Mouse (Mus musculus) megakaryocyte, embryonic 14.5 days (primary cell): Measurements from ENCODE around the gene Pitpnm1. TPM values are rescaled to one million over a fixed set of nuclear protein-coding genes. Genes with fewer than 3 reads are reported as not detected.

ENCODE experiments used
- H3K27me3 ChIP-seq: replicated peaks from 2 replicates; pipeline ENCODE3; 2012; ENCODE audit warnings: inconsistent platforms
- H3K36me3 ChIP-seq: replicated peaks from 2 replicates; pipeline ENCODE3; 2012; ENCODE audit warnings: low read length, inconsistent platforms, mixed read lengths
- H3K4me1 ChIP-seq: 2 replicates; pipeline ENCODE4 v1.6.1; 2012; ENCODE audit warnings: inconsistent platforms
- H3K4me3 ChIP-seq: replicated peaks from 2 replicates; pipeline ENCODE3; 2012; ENCODE audit warnings: moderate library complexity, mild to moderate bottlenecking, inconsistent platforms
- H3K9me3 ChIP-seq: 2 replicates; pipeline ENCODE4 v1.6.1; 2012; ENCODE audit warnings: inconsistent platforms
- FLI1 ChIP-seq: IDR thresholded peaks from 2 replicates; pipeline ENCODE4 v1.6.1; 2012; ENCODE audit warnings: low read length, inconsistent platforms, mixed read lengths
- GATA1 ChIP-seq: IDR thresholded peaks from 3 replicates; pipeline ENCODE4 v1.6.1; 2012; ENCODE audit warnings: mixed read lengths, low read length, inconsistent platforms, borderline replicate concordance
- polyA plus RNA-seq: library from polyadenylated mRNA; stranded (reverse); fragments of >175 nt; gene quantifications from 2 replicates; pipeline ENCODE4 v1.2.3, GENCODE M21; 2012; ENCODE audit warnings: low replicate concordance; ENCODE audit not compliant: insufficient read depth

The Pitpnm1 gene
- polyA plus RNA-seq, 1 experiment: 122 TPM

- Histone ChIP-seq H3K27me3 (peaks cover 49% of the 10 kb centered on the region), H3K4me1 (peaks cover 6% of the 10 kb centered on the region; the same call in 1 of the 2 replicates), H3K4me3 (no peak overlapping the region), H3K36me3 (no peaks in the 10 kb centered on the region), H3K9me3 (no peaks in the 10 kb centered on the region)
- TF ChIP-seq FLI1 (no peak), GATA1 (no peak)
These were observed 30.9 kb upstream of the Pitpnm1 start for GRCm38 (mm10) chr19:4068717-4069410.

DNA sequence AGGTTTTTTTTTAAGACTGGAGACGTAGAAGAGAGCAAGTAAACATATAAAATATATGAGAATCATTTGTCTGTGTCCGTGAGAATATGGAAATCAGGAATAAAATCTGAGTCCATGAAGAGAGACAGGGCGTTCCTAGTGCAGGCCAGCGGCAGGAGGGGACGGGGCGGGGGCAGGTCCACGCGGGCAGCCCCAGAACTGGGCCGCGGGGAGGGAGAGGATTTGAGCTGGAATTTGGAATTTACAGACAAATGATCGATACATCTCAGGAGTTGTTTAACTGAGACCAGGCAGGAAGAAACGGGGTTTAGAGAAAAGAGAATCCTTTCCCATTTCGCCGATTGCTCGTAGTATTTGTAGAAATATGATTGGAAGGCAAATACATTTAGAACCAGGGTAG, 29.5 kb upstream of the Pitpnm1 start:
- Histone ChIP-seq H3K9me3 (no peaks in the 10 kb centered on the region), H3K27me3 (peaks cover 49% of the 10 kb centered on the region), H3K4me1 (peaks cover 6% of the 10 kb centered on the region; the same call in 1 of the 2 replicates), H3K36me3 (no peaks in the 10 kb centered on the region), H3K4me3 (no peak overlapping the region)
- no peak for TF ChIP-seq GATA1
- TF ChIP-seq FLI1: no peak

DNA sequence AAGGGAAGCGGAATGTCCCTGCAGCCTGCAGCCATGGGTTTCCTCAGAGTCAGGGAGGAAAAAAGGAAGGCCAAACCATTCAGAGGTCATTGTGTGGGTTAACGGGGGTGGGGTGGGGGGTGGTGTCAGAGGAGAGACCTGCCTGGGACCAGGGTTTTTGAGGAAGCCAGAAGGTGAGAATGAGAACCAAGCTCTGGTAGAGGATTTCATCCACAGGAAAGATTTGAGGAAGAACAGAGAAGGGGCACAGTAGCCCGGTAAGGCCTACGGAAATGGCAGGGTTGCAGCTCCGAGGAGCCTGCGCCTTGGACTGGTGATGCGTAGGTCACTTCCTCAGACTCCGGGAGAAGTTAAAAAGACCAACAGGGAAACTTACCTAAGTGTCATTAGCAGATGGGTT, 29.0 kb upstream of the Pitpnm1 start:
- peaks cover 53% of the 10 kb centered on the region for H3K27me3 ChIP-seq
- peaks cover 6% of the 10 kb centered on the region; the same call in 1 of the 2 replicates for H3K4me1 ChIP-seq
- no peaks in the 10 kb centered on the region for H3K36me3 ChIP-seq
- H3K9me3 ChIP-seq: no peaks in the 10 kb centered on the region
- H3K4me3 ChIP-seq: no peak overlapping the region
- TF ChIP-seq FLI1: no peak
- TF ChIP-seq GATA1: no peak

GRCm38 (mm10) chr19:4071406-4071805, 28.4 kb upstream of the Pitpnm1 start:
- peaks cover 54% of the 10 kb centered on the region for H3K27me3 ChIP-seq
- TF ChIP-seq FLI1: no peak
- no peak for TF ChIP-seq GATA1
- H3K9me3 ChIP-seq: peaks cover under 1% of the 10 kb centered on the region
- H3K36me3 ChIP-seq: no peaks in the 10 kb centered on the region
- H3K4me1 ChIP-seq: peaks cover 4% of the 10 kb centered on the region; the same call in 1 of the 2 replicates
- H3K4me3 ChIP-seq: no peak overlapping the region

DNA sequence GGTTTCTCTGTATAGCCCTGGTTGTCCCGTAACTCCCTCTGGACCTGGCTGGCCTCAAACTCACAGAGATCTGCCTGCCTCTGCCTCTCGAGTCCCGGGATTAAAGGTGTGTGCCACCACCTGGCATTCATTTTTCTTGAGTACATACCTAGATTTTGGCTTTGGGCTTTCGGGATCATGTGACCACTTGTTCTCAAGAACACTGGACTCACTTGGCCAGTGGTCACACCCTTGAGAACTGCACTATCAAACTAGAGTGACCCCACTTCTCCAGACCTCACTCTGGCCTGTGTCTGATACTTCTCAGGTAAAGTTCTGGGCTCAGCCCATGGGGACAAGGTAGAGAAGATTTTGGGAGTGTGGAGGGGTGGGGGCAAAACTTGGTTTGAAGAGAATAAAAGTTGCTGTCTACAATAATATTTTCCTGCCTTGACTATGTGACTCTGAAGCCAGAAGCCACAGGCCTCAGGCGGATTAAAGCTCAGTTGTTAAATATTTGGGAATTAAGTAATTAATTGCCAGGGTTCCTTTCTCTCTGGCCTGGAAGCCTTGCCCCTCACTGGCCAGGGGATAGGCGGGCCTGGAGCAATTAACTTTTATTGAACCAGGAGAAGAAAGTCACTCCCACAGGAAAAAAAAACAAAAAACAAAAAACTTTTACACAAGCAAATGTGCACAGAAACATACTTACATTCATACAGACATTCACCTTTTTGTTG, 26.9 kb upstream of the Pitpnm1 start:
- Histone ChIP-seq H3K9me3 (peaks cover 8% of the 10 kb centered on the region), H3K27me3 (peaks cover 47% of the 10 kb centered on the region), H3K4me3 (no peak overlapping the region), H3K36me3 (no peaks in the 10 kb centered on the region), H3K4me1 (peaks cover 7% of the 10 kb centered on the region)
- TF ChIP-seq GATA1 (no peak), FLI1 (no peak)

- H3K36me3 ChIP-seq: no peaks in the 10 kb centered on the region
- H3K27me3 ChIP-seq: peaks cover 49% of the 10 kb centered on the region
- TF ChIP-seq FLI1: no peak
- TF ChIP-seq GATA1: no peak
- H3K4me3 ChIP-seq: no peak overlapping the region
- peaks cover 10% of the 10 kb centered on the region for H3K9me3 ChIP-seq
- H3K4me1 ChIP-seq: peaks cover 12% of the 10 kb centered on the region
These were observed 24.3 kb upstream of the Pitpnm1 start for GRCm38 (mm10) chr19:4075531-4075930.

DNA sequence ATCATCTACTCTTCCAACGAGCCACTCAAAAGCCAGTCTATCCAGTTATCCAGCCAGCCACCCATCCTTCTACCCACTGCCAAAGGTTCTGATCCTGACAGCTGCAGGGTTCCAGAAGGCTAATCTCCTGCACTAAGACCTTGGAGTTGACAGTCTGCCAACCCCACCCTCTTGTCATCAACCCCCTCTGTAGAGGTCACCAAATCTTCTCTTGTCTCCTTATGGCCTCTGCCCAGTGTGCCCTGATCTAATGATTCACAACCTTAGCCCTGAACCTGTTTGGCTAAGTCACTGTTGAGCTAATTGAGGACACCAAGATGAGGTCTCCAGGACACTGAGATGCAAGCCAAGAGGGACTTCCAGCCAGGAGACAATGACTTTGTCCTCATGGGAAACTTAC, 20.2 kb upstream of the Pitpnm1 start:
- no peaks in the 10 kb centered on the region for H3K36me3 ChIP-seq
- H3K4me3 ChIP-seq: no peak overlapping the region
- no peak for TF ChIP-seq FLI1
- H3K4me1 ChIP-seq: peaks cover 25% of the 10 kb centered on the region
- H3K27me3 ChIP-seq: peaks cover 66% of the 10 kb centered on the region
- peaks cover 10% of the 10 kb centered on the region for H3K9me3 ChIP-seq

DNA sequence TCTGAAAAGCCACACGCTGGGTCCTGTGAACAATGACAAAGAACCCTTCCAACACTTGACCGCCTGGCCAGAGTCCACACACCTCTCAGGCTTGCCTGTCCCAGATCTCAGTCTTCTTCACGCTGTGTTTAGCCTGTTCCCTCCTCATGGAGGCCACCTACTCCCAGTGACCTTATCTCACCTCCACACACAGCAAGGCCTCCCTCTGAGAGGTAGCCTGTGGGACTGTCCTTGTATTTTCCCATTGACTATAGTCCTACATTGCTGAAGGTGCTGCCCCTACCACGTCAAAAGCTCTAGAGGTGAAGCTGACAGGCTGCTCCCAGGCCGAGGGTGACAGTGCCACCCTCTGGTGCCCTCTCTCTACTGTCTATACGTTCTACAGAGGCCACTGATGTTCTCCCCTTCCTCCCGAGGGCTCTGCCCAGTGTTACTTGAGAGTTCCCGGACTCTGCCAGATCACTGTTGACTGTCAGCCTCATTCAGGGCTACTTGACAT, 19.2 kb upstream of the Pitpnm1 start:
- TF ChIP-seq FLI1 (no peak), GATA1 (no peak)
- peaks cover 35% of the 10 kb centered on the region for H3K4me1 ChIP-seq
- peaks cover 10% of the 10 kb centered on the region for H3K9me3 ChIP-seq
- no peaks in the 10 kb centered on the region for H3K36me3 ChIP-seq
- H3K27me3 ChIP-seq: peaks cover 73% of the 10 kb centered on the region
- H3K4me3 ChIP-seq: no peak overlapping the region

DNA sequence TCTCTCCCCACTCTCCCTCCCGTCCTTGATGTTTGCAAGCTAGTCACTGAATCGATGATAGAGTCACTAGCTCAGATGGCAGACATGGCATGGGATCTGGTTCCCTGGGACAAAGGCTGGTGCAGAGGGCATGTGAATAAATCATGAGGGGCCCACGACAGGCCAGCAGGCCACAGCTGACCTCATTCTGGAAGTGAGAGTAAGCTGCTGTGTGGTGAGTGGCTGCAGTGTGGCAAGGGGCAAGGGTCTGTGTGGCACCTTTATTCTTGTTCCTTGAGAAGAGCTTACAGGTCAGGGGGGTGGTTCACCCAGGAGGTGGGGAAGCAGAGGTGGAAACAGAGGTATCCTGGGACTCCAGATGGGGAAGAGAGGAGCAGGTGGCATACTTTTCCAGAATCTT, 18.4 kb upstream of the Pitpnm1 start, which contains the start of gene Cabp2:
TSS of gene Cabp2 (plus strand) at position 185 of the 400 bp plus-strand sequence.
- peaks cover 78% of the 10 kb centered on the region for H3K27me3 ChIP-seq
- peaks cover 43% of the 10 kb centered on the region for H3K4me1 ChIP-seq
- TF ChIP-seq GATA1 (no peak), FLI1 (no peak)
- H3K9me3 ChIP-seq: peaks cover 9% of the 10 kb centered on the region
- no peak within 1 kb of the TSS for H3K4me3 ChIP-seq
- no peaks in the 10 kb centered on the region for H3K36me3 ChIP-seq

- peaks cover 85% of the 10 kb centered on the region for H3K27me3 ChIP-seq
- H3K36me3 ChIP-seq: no peaks in the 10 kb centered on the region
- no peak overlapping the region for H3K4me3 ChIP-seq
- TF ChIP-seq FLI1 (no peak), GATA1 (no peak)
- peaks cover 6% of the 10 kb centered on the region; the same call in 1 of the 2 replicates for H3K9me3 ChIP-seq
- peaks cover 50% of the 10 kb centered on the region for H3K4me1 ChIP-seq
These were observed 17.4 kb upstream of the Pitpnm1 start for GRCm38 (mm10) chr19:4082219-4082965.
